Mouse (Mus musculus): ENCODE data around the gene Mchr1. TPM values are rescaled to one million over a fixed set of nuclear protein-coding genes. Genes with fewer than 3 reads are reported as not detected.
"Not testable (repeated sequence)": the region's sequence is repeated elsewhere in the genome, so short reads cannot be mapped to it uniquely, and the experiment has no call there.

The Mchr1 gene
- polyA plus RNA-seq (2012; rRNA removed): 0.61 and 0.75 TPM in 2 replicates

DNA sequence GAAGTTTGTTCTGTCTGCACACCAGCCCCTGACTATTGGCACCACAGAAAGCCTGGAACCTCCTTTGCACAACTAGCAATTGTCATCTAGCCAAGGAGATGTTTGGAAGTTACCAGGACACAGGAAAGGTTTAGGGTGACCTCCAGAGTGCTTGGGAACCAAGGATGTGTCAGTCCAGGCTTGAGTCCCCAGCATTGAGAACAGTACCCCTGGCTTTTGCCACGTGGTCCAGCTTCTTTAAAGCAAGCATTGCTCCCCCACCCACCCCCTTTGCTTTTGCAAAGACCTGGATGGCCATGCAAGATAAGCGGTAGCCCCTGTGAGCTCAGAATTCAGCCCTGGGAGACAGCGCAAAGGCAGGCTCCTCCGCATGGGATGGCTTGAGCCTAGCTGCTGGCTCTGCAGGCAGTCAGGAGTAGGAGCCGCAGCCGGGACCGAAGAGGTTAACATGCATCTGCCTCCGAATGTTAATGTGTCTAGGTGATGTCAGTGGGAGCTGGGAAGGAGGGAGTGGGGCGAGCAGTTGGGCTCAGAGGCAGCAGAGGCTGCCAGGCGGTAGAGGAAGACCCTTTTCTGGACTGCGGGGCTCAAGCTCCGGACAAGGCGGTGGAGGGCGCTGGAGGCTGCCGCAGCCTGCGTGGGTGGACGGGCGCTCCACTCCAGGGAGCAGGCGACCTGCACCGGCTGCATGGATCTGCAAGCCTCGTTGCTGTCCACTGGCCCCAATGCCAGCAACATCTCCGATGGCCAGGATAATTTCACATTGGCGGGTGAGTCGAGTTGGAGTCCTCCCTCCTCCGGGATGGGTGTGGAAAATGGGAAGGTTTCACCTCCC is at the start of gene Mchr1:
TSS of gene Mchr1 (plus strand) at position 414 of the 835 bp plus-strand sequence.
- no peak for DNase-seq (ENCODE audit: low read depth, low spot score)
- 4% methylated on average over 25 of the region's 25 CpGs for WGBS

DNA sequence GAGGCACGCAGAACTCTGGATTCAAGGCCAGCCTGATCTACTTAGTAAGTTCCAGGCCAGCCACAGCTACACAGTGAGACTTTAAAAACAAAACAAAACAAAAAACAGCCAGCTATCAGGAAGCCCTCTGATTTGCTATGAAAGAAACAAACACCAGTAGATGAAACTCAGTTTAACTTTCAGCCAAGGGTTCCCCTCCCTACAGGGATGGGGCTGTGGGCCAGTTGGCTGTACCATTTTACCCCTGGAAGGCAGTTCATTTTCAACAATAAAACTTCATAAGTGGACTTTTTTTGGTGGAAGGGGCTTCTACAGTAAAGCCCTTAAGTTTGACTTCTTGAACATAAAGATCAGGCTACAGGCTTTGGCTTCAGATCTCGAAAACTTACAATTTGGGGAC is 46.2 kb upstream of the Mchr1 start:
- 67% methylated on average over 2 of the region's 2 CpGs for WGBS
- DNase-seq (ENCODE audit: low read depth, low spot score): no peak

DNA sequence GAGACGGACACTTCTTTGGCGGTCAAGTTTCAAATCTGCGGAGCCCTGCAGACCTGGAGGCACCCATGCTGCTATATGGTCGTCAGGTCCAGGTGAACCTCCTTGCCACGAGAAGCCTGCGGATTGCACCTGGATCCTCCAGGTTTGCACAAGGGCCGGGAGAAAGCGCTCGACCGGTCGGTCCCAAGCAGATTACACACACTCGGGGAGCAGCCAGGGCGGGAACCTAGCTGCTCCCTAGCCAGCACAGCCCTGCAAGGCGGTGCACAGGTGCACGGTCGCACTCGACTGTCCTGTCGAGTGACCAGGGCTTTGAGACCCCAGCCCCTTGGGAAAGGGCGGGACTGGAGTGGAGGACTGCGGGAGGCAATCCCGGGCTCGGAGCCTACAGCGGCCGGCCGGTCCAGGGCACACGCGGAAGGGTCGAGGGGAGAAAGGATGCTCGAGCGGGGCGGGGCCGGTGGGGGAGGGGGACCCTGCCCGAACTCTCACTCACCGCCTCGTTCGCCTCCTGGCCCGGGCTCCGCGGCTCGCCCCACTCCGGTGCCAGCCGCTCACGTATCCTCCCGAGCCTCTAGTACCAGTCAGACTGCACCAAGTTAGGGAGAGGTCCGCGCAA is 45.2 kb upstream of the Mchr1 start:
- WGBS: under 1% methylated on average over 46 of the region's 46 CpGs
- no peak for DNase-seq (ENCODE audit: low read depth, low spot score)

DNA sequence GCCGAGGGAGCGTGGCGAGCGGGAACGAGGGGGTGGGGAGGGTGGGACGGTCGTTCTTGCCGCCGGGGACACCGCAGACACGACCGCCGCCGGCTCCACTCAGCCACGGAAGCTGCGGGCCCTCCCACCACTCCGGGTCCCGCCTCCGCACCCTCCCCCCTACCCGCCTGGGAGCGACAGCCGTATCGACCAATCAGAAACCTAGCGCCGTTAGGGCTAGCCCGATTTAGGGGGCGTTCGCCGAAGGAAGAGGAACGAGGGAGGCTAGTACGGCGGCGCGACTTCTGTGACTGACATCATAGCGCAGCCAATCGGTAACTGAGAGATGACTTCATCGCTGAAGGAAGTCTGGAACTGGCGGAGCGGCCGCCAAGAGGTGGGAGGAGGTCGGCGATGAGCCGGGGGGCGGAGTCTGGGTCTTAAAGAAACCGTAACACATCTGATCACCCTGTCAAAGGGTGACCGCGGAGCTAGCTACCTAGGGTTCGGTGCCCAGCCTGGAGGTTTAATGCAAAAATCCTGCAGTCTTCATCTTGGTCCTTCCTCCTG is 44.6 kb upstream of the Mchr1 start, which contains the start of gene Mrtfa:
TSS of gene Mrtfa (minus strand) at position 128 of the 549 bp plus-strand sequence.
- WGBS: under 1% methylated on average over 47 of the region's 48 CpGs
- DNase-seq (ENCODE audit: low read depth, low spot score): peak; percentile 99

DNA sequence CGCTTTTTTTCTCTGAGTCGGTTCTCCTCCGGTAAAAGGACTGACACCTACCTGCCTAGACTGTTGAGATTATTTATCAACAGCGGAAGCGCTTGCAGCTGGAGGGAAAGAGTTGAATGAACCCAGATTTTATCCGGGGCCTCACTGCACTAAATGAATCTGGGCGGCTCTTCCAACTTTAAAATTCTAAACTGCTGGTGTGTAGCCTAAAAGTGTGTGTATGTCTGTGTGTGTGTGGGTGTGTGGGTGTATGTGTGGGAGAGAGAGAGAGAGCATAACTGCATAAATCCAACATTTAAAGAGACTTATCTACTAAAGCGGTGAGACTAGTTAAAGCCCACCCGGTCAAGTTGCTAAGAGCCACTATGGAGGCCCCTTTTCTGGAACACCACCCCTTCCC is 44.0 kb upstream of the Mchr1 start:
- DNase-seq (ENCODE audit: low read depth, low spot score): no peak
- WGBS: 21% methylated on average over 9 of the region's 9 CpGs

DNA sequence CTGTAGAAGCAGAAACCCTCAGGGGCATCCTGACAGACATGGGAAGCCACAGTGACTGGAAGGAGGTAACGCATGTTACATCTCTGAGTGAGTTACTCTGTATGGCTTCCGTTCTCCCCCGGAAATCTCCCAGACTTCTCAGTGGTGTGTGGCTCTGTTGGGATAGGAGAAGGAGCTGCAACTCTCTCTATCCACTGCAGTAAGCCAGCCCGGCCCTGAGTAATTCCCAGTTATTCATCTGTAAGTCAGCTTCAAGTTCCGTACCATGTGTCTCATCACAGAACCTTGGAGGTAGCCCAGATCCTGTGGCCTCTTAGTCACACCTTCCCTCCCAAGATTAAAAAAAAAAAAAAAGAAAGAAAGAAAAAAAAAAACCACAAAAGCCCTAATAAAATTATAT is 43.0 kb upstream of the Mchr1 start:
- WGBS: 87% methylated on average over 5 of the region's 5 CpGs
- no peak for DNase-seq (ENCODE audit: low read depth, low spot score)

DNA sequence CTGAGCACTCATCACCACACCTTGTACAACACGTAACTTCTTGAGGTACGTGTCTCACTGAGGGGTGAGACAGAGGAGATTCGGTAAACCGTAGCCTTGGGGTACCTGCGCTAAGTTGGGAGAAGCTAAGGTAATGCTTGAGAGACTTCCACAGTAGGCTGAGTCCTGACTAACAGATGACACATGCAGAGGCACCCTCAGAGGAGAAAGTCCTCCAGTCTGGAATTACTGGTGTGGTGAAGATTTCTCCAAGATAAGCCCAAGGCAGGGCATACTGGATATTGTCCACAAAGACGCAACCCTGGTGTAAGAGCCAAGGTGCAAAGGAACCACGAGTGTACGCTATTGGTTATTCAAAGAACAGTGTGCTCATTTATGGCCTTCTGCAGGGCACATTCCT is 42.4 kb upstream of the Mchr1 start:
- no peak for DNase-seq (ENCODE audit: low read depth, low spot score)
- 92% methylated on average over 8 of the region's 8 CpGs for WGBS

DNA sequence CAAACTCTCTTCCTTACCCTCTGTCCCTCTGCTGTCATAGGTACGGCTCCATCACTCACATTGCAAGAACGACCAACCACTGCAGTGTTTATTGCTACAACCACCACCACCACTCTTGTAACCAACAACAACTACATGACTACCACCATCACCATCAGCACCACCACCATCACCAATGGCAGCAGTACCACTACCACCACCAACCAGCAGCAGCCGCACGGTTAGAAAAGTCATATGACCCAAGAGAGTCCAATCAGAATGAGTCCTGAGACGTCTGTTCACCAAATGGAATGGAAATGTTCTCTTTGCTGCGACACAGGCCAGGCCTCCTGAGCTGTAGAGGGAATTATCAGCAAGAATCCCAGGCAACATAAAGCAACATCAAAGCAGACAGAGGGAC is 40.5 kb upstream of the Mchr1 start:
- WGBS: 96% methylated on average over 6 of the region's 6 CpGs
- DNase-seq (ENCODE audit: low read depth, low spot score): no peak

DNA sequence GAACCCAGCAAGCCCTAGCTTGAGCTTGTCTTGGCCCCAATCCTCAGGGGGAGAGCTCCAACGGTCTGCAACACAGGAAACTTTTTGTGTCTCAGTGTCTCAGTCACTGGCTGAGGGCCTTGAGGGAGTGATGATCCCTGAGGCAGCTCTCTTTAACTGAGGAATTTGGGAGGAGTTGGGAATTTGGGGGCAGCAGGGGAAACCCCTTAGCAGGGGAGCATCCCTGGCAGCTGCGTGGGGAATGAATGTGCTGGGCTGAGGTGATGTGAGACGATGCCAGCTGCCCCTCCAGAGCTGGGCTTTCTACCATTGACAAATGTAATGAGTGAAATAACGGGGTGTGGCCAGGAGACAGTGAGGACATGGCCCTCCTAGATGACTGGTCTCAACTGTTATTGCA is 39.9 kb upstream of the Mchr1 start:
- DNase-seq (ENCODE audit: low read depth, low spot score): no peak
- 65% methylated on average over 4 of the region's 4 CpGs for WGBS

DNA sequence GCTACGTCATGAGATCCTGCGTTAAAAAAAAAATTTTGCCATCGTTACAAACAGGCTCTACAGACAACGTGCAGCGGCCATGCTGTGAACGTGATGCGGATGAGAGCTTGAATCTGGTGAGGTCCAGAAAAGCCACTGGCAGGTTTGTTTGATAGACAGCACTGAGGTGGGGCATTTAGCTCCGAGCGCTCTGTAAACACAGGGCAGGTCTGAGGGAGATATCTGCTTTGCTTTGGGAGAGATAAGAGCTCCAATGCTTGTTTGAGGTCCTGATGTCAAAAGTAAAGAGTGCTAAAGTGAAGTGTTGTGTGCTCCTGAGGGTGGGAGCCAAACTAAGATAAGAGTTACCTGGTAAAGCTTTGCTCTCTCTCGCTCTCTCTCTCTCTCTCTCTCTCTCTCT is 38.1 kb upstream of the Mchr1 start:
- 62% methylated on average over 10 of the region's 10 CpGs for WGBS
- no peak for DNase-seq (ENCODE audit: low read depth, low spot score)

DNA sequence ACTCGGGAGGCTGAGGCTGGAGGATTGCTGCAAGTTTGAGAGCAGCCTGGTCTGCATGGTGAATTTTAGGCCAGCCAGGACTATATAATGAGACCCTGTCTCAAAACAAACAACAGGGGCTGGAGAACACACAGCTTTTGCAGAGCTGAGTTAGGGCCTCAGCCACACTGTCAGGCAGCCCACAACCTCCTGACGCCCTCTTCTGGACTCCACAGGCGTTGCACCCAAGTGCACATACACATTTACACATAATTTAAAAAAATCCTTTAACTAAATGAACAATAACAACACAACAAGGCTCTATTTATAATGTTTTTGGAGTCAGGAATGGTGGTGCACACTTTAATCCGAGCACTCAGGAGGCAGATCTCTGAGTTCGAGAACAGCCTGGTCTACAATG is 36.9 kb upstream of the Mchr1 start:
- DNase-seq (ENCODE audit: low read depth, low spot score): no peak
- 98% methylated on average over 5 of the region's 5 CpGs for WGBS

DNA sequence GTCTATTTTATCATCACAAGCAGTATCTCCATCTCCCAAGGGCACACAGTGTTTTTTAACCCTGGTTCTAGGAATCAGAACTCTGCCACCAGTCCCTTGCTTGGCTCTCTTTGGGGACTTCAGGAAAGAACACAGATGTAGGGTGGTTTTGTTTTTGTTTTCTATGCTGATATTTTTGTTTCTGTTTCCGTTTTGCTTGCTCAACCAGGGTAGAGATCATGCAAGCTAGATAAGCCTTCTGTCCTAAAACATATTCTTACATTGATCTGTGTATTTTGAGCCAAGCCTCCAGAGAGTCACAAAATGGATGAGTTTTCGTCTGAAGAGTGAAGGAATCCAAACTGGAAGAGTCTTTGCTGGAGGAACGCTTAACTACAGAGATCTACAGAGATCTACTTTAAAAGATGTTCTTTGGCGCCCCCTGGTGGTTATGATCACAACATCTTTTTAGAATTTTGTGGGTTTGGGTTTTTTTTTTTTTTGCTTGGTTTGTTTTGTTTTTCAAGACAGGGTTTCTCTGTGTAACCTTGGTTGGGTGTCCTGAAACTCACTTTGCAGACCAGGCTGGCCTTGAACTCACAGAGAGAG is 35.8 kb upstream of the Mchr1 start:
- no peak for DNase-seq (ENCODE audit: low read depth, low spot score)
- 11% methylated on average over 4 of the region's 4 CpGs for WGBS

DNA sequence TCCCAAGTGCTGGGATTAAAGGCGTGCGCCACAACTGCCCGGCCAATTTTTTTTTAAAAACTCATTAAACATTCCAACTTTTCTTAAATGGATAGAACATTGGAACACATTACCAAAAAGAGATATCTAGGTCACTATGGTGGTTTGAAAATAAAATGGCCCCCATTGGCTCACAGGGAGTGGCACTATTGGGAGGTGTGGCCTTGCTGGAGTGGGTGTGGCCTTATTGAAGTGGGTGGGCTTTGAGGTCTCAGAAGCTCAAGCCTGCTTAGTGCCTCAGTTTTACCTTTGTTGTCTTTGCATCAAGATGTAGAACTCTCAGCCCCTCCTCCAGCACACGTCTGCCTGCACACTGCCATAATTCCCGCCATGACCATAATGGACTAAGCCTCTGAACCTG is 32.8 kb upstream of the Mchr1 start:
- no peak for DNase-seq (ENCODE audit: low read depth, low spot score)
- 97% methylated on average over 5 of the region's 5 CpGs for WGBS

DNA sequence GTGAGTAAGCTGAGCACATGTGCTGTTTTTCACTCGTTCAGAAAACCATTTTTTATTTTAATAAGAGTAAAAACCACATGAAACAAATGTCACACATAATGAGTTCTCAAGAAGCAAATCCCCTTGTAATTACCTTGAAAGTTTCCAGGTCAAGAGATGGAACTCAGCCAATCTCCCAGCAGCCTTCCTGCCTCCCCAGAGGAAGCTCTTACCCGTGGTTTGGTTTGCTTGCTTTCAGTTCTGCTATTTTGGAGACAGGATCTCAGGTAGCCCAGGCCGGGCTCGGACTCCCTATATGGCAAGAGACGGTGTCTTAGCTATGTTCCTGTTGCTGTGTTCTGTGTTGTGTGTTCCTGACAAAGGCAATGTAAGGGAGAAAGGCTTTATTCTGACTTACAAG is 24.8 kb upstream of the Mchr1 start:
- DNase-seq (ENCODE audit: low read depth, low spot score): no peak
- 67% methylated on average over 5 of the region's 5 CpGs for WGBS

DNA sequence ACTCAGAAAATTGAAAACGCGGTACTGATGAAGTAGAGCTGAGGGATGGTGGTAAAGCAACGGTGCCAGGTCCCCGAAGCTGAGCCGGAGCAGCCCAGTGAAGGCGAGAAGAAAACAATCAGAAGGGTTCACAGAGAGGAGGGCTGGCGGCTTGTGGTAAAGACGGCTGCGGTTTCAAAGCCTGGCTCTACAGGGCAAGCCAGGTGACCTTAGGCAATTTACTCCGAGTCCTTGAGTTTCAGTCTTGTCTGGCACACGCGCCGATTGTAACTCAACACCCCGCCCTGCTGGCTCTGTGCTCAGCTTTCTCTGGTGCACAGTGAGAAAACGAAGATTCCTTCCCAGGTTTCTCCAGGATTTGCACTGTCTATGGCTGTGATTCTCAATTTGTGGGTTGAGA is 22.3 kb upstream of the Mchr1 start:
- 18% methylated on average over 15 of the region's 15 CpGs for WGBS
- no peak for DNase-seq (ENCODE audit: low read depth, low spot score)

DNA sequence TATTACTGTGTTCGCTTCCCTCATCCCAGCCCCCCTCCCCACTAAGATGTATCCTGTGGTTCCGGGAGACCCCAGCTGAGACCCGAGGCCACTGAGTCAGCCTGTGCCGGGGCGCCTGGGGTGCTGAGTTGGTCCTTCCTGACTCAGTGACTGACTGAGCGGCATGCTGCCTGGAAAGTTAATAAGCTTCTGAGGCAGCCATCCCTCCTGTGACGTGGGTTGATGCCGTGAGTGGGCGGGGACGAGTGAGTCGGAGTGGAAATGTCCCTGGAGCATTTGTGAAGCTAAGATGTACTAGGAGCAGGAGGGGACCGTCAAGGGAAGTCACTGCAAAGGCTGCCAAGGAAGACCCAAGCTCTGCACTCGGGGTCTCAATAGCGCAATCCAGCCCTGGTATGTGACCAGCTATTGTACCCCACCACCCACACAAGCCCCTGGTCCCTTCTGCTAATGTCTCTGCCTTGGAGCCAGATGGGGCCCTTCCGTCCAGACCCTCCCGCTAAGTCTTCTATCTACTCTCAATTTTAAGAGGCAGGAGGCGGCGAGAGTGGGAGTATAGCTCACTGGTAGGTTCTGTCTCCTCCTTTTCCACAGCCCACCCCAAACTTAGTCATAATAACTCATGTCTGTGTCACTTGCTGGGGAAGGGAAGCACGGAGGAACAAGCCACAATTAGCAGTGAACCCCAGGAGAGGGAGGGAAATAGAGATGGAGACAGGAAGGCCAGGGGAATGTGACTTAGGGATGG is 18.2 kb upstream of the Mchr1 start:
- DNase-seq (ENCODE audit: low read depth, low spot score): no peak
- WGBS: 81% methylated on average over 19 of the region's 19 CpGs

DNA sequence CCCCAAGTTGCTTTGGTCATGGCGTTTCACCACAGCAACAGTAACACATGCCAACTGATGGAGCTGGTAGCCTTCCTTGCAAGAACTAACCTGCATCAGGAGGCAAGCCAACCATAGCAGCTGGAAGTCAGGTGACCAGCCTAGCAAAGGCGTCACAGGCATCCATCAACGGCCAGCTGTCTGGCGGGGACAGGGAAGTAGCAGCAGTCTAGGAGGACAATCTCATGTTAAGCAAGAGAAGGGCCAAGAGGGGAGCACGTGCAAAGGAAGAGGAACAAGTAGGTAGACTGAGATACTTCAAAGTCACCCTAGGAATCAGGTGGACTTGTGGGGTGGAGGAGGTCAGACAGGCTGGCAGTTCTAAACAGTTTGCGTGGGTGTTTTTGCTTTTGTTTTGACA is 16.2 kb upstream of the Mchr1 start:
- DNase-seq (ENCODE audit: low read depth, low spot score): no peak

DNA sequence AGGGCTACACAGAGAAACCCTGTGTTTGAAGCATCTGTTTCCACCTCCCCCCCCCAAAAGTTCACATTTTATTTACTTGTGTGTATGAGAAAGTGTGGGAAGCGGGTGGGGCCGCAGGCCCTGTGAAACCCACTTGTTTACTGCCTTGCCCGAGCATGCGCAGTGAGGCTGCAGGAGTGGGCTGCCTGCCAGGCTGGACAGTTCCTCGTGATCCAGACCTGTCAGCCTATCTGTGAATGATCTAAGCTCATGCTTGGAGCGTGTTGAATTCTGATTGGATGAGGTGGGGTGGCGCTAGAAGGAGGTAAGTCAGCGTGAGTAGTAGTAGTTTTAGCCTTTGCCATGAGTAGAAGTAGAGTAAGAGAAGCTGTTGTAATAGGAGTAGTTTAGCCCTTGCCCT is 15.2 kb upstream of the Mchr1 start:
- 72% methylated on average over 8 of the region's 8 CpGs for WGBS
- DNase-seq (ENCODE audit: low read depth, low spot score): not testable (repeated sequence)

More for the DNA sequence above, 16.2 kb upstream of the Mchr1 start:
- WGBS: 41% methylated on average over 6 of the region's 6 CpGs

DNA sequence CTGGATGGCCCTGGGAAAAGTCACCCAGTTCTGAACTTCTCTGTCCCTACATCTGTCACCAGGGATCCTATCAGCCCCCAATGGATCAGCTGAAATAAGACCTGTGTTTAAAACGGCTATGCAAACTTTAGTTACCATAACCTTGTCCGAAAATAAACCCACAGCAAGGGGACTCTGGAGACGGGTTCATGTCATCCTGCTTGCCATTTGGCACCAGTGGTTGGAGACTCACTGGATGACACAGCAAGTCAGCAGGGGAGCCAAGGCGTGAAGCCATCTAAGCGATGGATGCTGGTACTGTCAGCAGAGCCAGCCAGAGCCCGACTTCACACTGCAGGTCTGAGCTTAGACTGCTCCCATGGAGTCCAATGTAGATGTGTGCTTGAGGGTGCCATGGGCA is 13.9 kb upstream of the Mchr1 start:
- DNase-seq (ENCODE audit: low read depth, low spot score): no peak
- 77% methylated on average over 6 of the region's 6 CpGs for WGBS

DNA sequence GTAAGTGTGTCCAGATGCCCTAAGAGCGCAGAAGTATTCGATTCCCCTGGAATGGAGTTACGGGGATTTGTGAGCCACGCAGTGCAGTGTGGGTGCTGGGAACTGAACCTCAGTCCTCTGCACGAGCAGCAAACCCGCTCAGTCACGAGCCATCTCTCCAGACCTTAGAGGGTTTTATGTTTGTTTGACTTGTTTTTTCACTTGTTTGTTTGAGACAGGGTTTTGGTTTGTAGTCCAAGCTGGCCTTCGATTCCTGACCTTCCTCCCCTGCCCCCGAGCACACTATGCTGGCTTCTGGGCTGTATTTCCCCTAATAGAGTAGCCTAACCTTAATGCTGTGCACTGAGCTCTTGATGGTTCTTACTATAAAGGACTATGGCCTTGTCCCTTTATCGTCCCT is 10.3 kb upstream of the Mchr1 start:
- no peak for DNase-seq (ENCODE audit: low read depth, low spot score)
- 89% methylated on average over 10 of the region's 10 CpGs for WGBS
